Comparison of ENCODE assay signal across 8 mouse cellular contexts in genomic region chr10:84285832-84286506, GRCm38 (mm10).
DNase-seq lines count a peak whose midpoint lies in the region; ATAC-seq and TF ChIP-seq lines count a peak whose summit lies in the region.
"Had no signal": no experiment of that assay in that cellular context is flagged by ENCODE, and none has a peak within 500 bp of the region (broad histone marks: within the 10 kb centered on the region; RNA-seq: fewer than 3 reads in every experiment).

No protein-coding gene starts in this region.

- H3K36me3 ChIP-seq in liver, adult 2 months (ENCODE audit: control insufficient read depth, insufficient read depth, low read length) = no peaks in the 10 kb centered on the region
- no peaks in the 10 kb centered on the region for H3K36me3 ChIP-seq in embryonic facial prominence, embryonic 10.5 days (replicated peaks)
- no peaks in the 10 kb centered on the region for H3K36me3 ChIP-seq in midbrain, embryonic 13.5 days

- H3K4me1 ChIP-seq in liver, adult 2 months (ENCODE audit: control insufficient read depth, insufficient read depth, low read length) = no peaks in the 10 kb centered on the region
- H3K4me1 ChIP-seq in embryonic facial prominence, embryonic 10.5 days = peaks cover 10% of the 10 kb centered on the region
- peaks cover 5% of the 10 kb centered on the region for H3K4me1 ChIP-seq in midbrain, embryonic 13.5 days (replicated peaks)

- peak; percentile 6 for DNase-seq in liver, adult 2 months (ENCODE audit: extremely low read depth, low read depth, low spot score)
- no peak for DNase-seq in liver
- peak; percentile 18 for DNase-seq in embryonic facial prominence, embryonic 10.5 days (ENCODE audit: low spot score)
- DNase-seq in kidney, postnatal 4 days = peak; percentile 23 to 38
- DNase-seq in yolk sac, embryonic 10.5 days (ENCODE audit: low spot score) = no peak
- no peak for DNase-seq in gastrocnemius, postnatal 36 days
- DNase-seq: right cerebral cortex, postnatal 14 days had no signal

- H3K79me2 ChIP-seq in liver, adult 2 months (ENCODE audit: control insufficient read depth, insufficient read depth, low read length) = no peaks in the 10 kb centered on the region

- no peaks in the 10 kb centered on the region for H3K27me3 ChIP-seq in liver, adult 2 months (ENCODE audit: control insufficient read depth, insufficient read depth, low read length)
- H3K27me3 ChIP-seq in embryonic facial prominence, embryonic 10.5 days (replicated peaks; ENCODE audit: low read depth, poor library complexity, severe bottlenecking) = no peaks in the 10 kb centered on the region
- H3K27me3 ChIP-seq in midbrain, embryonic 13.5 days = no peaks in the 10 kb centered on the region

- H3K9me3 ChIP-seq in embryonic facial prominence, embryonic 10.5 days = no peaks in the 10 kb centered on the region
- no peaks in the 10 kb centered on the region for H3K9me3 ChIP-seq in midbrain, embryonic 13.5 days

- no peak overlapping the region for H3K9ac ChIP-seq in liver, adult 2 months (ENCODE audit: low read depth, low read length)
- H3K9ac ChIP-seq in midbrain, embryonic 13.5 days (replicated peaks) = no peak overlapping the region

- no peak overlapping the region for H3K4me3 ChIP-seq in liver, adult 2 months (ENCODE audit: insufficient read depth, low read depth, low read length)
- no peak overlapping the region for H3K4me3 ChIP-seq in embryonic facial prominence, embryonic 10.5 days
- no peak overlapping the region for H3K4me3 ChIP-seq in midbrain, embryonic 13.5 days (replicated peaks)

- no peak for ATAC-seq in midbrain, embryonic 13.5 days

- no peak for TF ChIP-seq CTCF in liver, adult 2 months (IDR thresholded peaks at IDR 0.05; ENCODE audit: low read depth, low read length)

- TF ChIP-seq POLR2A in liver, adult 2 months (IDR thresholded peaks at IDR 0.05; ENCODE audit: extremely low read depth, insufficient read depth, low read length) = no peak

- intact Hi-C loops in gastrocnemius, postnatal 36 days (cut with DNase I) = no loop called here

- H3K4me2 ChIP-seq in midbrain, embryonic 13.5 days (replicated peaks) = no peak overlapping the region

- H3K27ac ChIP-seq in liver, adult 2 months (replicated peaks; ENCODE audit: insufficient read depth, low read depth, low read length) = no peak overlapping the region
- no peak overlapping the region; the same call in 1 of the 2 replicates for H3K27ac ChIP-seq in embryonic facial prominence, embryonic 10.5 days (replicated peaks)
- H3K27ac ChIP-seq in midbrain, embryonic 13.5 days = 0 out of 2 replicates have a peak overlapping the region, but pooled peaks have one; percentile 6

- WGBS in liver, adult 2 months = 81% methylated on average over 6 of the region's 6 CpGs
- 45% methylated on average over 6 of the region's 6 CpGs for WGBS in embryonic facial prominence, embryonic 10.5 days
- WGBS in midbrain, embryonic 13.5 days = 45% methylated on average over 6 of the region's 6 CpGs

Comparison
In these comparisons a context has a peak if more than half of its experiments do, and no peak if none do; other contexts are left out.
1. DNase-seq: peak in liver, adult 2 months (single experiment), embryonic facial prominence, embryonic 10.5 days (single experiment) and kidney, postnatal 4 days (2 of 2); none in liver (single experiment), yolk sac, embryonic 10.5 days (single experiment) and gastrocnemius, postnatal 36 days (0 of 2).